ENCODE assay signal across 17 mouse cellular contexts in the genomic region with DNA sequence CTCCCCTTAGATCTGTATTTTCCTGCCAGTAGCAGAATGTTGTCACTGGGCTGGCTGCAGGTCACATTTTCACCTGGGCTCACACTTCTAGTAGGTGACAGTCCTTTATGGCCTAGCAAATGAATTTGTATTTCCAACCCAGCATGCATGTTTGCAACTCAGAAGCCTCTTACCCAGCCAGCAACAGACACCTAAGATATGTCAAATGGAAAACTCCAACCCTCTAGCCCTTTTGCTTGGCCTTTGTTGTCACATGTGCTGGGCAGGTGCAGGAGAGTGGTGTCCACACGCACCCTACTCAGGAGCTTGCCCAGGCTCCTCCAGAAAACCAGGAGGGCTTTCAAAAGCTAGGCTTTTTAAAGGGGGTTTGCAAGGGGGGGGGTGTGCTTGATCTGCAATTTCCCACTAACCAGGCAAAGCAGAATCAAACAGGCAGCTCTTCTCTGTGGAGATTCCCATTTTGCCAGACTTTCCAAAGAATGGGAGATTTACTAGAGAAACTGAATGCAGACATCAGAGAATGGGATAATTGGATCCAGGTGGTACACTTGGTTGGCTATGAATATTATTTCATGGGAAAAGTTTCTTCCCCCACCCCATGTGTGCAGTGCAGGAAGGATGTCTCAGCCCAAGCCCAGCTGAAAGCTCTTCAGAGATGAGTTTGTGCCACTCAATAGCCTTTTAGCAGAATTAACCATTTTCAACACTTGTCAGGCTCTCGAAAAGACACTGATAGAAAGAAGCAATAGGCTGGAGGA.
DNase-seq lines count a peak whose midpoint lies in the region; ATAC-seq and TF ChIP-seq lines count a peak whose summit lies in the region.
"Had no signal": no experiment of that assay in that cellular context is flagged by ENCODE, and none has a peak within 500 bp of the region (broad histone marks: within the 10 kb centered on the region; RNA-seq: fewer than 3 reads in every experiment).

No protein-coding gene starts in this region.

- peak overlapping the region; percentile 52; the same call in 1 of the 2 replicates for H3K27ac ChIP-seq in hindbrain, embryonic 12.5 days
- H3K27ac ChIP-seq in hindbrain, postnatal 0 days: no peak overlapping the region
- peak overlapping the region; percentile 54; the same call in 1 of the 2 replicates for H3K27ac ChIP-seq in embryonic facial prominence, embryonic 12.5 days
- peak overlapping the region; percentile 66 for H3K27ac ChIP-seq in hindbrain, embryonic 14.5 days
- 0 out of 2 replicates have a peak overlapping the region, but pooled peaks have one; percentile 15 for H3K27ac ChIP-seq in midbrain, embryonic 15.5 days
- H3K27ac ChIP-seq in lung, postnatal 0 days (ENCODE audit: low read length): no peak overlapping the region
- H3K27ac ChIP-seq: kidney, embryonic 15.5 days; liver, embryonic 12.5 days had no signal

- no peak overlapping the region for H3K4me3 ChIP-seq in hindbrain, embryonic 12.5 days
- H3K4me3 ChIP-seq in hindbrain, postnatal 0 days (ENCODE audit: low read length): no peak overlapping the region
- H3K4me3 ChIP-seq in embryonic facial prominence, embryonic 12.5 days: no peak overlapping the region
- H3K4me3 ChIP-seq in hindbrain, embryonic 14.5 days (replicated peaks; ENCODE audit: low read length): no peak overlapping the region
- no peak overlapping the region for H3K4me3 ChIP-seq in midbrain, embryonic 15.5 days
- no peak overlapping the region for H3K4me3 ChIP-seq in lung, postnatal 0 days (ENCODE audit: low read depth, low read length)
- H3K4me3 ChIP-seq: gastrocnemius, adult 2 months; kidney, embryonic 15.5 days; liver, embryonic 12.5 days had no signal

- H3K36me3 ChIP-seq in hindbrain, embryonic 12.5 days: 0 out of 2 replicates have a peak, but pooled peaks cover 13% of the 10 kb centered on the region
- no peaks in the 10 kb centered on the region; the same call in 1 of the 2 replicates for H3K36me3 ChIP-seq in hindbrain, postnatal 0 days (ENCODE audit: insufficient read depth, low read length)
- H3K36me3 ChIP-seq in embryonic facial prominence, embryonic 12.5 days: peaks cover 4% of the 10 kb centered on the region; the same call in 1 of the 2 replicates
- peaks cover 14% of the 10 kb centered on the region for H3K36me3 ChIP-seq in hindbrain, embryonic 14.5 days (replicated peaks; ENCODE audit: control insufficient read depth, insufficient read depth)
- H3K36me3 ChIP-seq in midbrain, embryonic 15.5 days (replicated peaks): no peaks in the 10 kb centered on the region
- H3K36me3 ChIP-seq in lung, postnatal 0 days (ENCODE audit: insufficient read depth, low read length): no peaks in the 10 kb centered on the region
- H3K36me3 ChIP-seq: kidney, embryonic 15.5 days; liver, embryonic 12.5 days had no signal

- no peak for DNase-seq in hindbrain, postnatal 0 days (ENCODE audit: low spot score)
- no peak for DNase-seq in hindbrain, embryonic 14.5 days (ENCODE audit: low spot score)
- no peak for DNase-seq in lung, postnatal 0 days (ENCODE audit: low spot score)
- DNase-seq in MN1 (ENCODE audit: low spot score): no peak
- DNase-seq in urinary bladder, postnatal 25 days (ENCODE audit: low spot score): no peak
- DNase-seq: adrenal gland, postnatal 36 days; cerebellum, adult 11-12 months; gastrocnemius, adult 2 months; right cerebral cortex, adult 18-20 months; spleen, adult 18-20 months; thymus, postnatal 36 days had no signal

- ATAC-seq in hindbrain, embryonic 12.5 days (ENCODE audit: low FRiP score): no peak
- ATAC-seq in hindbrain, postnatal 0 days: no peak
- no peak for ATAC-seq in embryonic facial prominence, embryonic 12.5 days (ENCODE audit: insufficient number of reproducible peaks, insufficient read depth, low FRiP score, low TSS enrichment)
- ATAC-seq in hindbrain, embryonic 14.5 days (ENCODE audit: low FRiP score): no peak
- ATAC-seq in midbrain, embryonic 15.5 days (replicated peaks): no peak
- no peak for ATAC-seq in lung, postnatal 0 days
- ATAC-seq: liver, embryonic 12.5 days had no signal

- TF ChIP-seq CTCF in hindbrain, postnatal 0 days (IDR thresholded peaks at IDR 0.05; ENCODE audit: low read depth): no peak
- TF ChIP-seq CTCF in lung, postnatal 0 days (IDR thresholded peaks at IDR 0.05): no peak

- H3K4me2 ChIP-seq in hindbrain, embryonic 12.5 days (replicated peaks): no peak overlapping the region
- H3K4me2 ChIP-seq in hindbrain, postnatal 0 days (ENCODE audit: low read depth, low read length): no peak overlapping the region
- no peak overlapping the region for H3K4me2 ChIP-seq in embryonic facial prominence, embryonic 12.5 days (replicated peaks)
- H3K4me2 ChIP-seq in hindbrain, embryonic 14.5 days (replicated peaks): no peak overlapping the region
- H3K4me2 ChIP-seq in midbrain, embryonic 15.5 days: no peak overlapping the region
- no peak overlapping the region for H3K4me2 ChIP-seq in lung, postnatal 0 days (replicated peaks; ENCODE audit: low read depth, low read length)
- H3K4me2 ChIP-seq: heart, embryonic 11.5 days; kidney, embryonic 15.5 days; liver, embryonic 12.5 days had no signal

- WGBS in hindbrain, embryonic 12.5 days: 76% methylated on average over 2 of the region's 2 CpGs
- WGBS in hindbrain, postnatal 0 days: 68% methylated on average over 2 of the region's 2 CpGs
- 53% methylated on average over 2 of the region's 2 CpGs for WGBS in embryonic facial prominence, embryonic 12.5 days
- 67% methylated on average over 2 of the region's 2 CpGs for WGBS in hindbrain, embryonic 14.5 days
- 77% methylated on average over 2 of the region's 2 CpGs for WGBS in midbrain, embryonic 15.5 days
- 74% methylated on average over 2 of the region's 2 CpGs for WGBS in lung, postnatal 0 days

- no peak for TF ChIP-seq EP300 in lung, postnatal 0 days (IDR thresholded peaks at IDR 0.05)

- H3K9me3 ChIP-seq in hindbrain, embryonic 12.5 days (replicated peaks): no peaks in the 10 kb centered on the region
- H3K9me3 ChIP-seq in hindbrain, postnatal 0 days (ENCODE audit: low read length): no peaks in the 10 kb centered on the region
- H3K9me3 ChIP-seq in embryonic facial prominence, embryonic 12.5 days: no peaks in the 10 kb centered on the region
- H3K9me3 ChIP-seq in hindbrain, embryonic 14.5 days (ENCODE audit: control insufficient read depth, low read length): no peaks in the 10 kb centered on the region
- H3K9me3 ChIP-seq in midbrain, embryonic 15.5 days: no peaks in the 10 kb centered on the region
- no peaks in the 10 kb centered on the region for H3K9me3 ChIP-seq in lung, postnatal 0 days (ENCODE audit: low read length)
- H3K9me3 ChIP-seq: kidney, embryonic 15.5 days; liver, embryonic 12.5 days had no signal

- no peak overlapping the region for H3K9ac ChIP-seq in hindbrain, embryonic 12.5 days
- H3K9ac ChIP-seq in hindbrain, postnatal 0 days (replicated peaks; ENCODE audit: low read length): no peak overlapping the region
- H3K9ac ChIP-seq in embryonic facial prominence, embryonic 12.5 days: no peak overlapping the region
- no peak overlapping the region for H3K9ac ChIP-seq in hindbrain, embryonic 14.5 days
- no peak overlapping the region for H3K9ac ChIP-seq in midbrain, embryonic 15.5 days
- no peak overlapping the region for H3K9ac ChIP-seq in lung, postnatal 0 days (replicated peaks; ENCODE audit: low read depth)
- H3K9ac ChIP-seq: kidney, embryonic 15.5 days; liver, embryonic 12.5 days had no signal

- H3K27me3 ChIP-seq in hindbrain, embryonic 12.5 days: no peaks in the 10 kb centered on the region
- no peaks in the 10 kb centered on the region for H3K27me3 ChIP-seq in hindbrain, postnatal 0 days (ENCODE audit: insufficient read depth, low read length)
- no peaks in the 10 kb centered on the region for H3K27me3 ChIP-seq in embryonic facial prominence, embryonic 12.5 days
- H3K27me3 ChIP-seq in hindbrain, embryonic 14.5 days (ENCODE audit: control insufficient read depth, insufficient read depth, low read length): no peaks in the 10 kb centered on the region
- H3K27me3 ChIP-seq in midbrain, embryonic 15.5 days (replicated peaks): no peaks in the 10 kb centered on the region
- H3K27me3 ChIP-seq in lung, postnatal 0 days (replicated peaks; ENCODE audit: insufficient read depth, low read length): no peaks in the 10 kb centered on the region
- H3K27me3 ChIP-seq: kidney, embryonic 15.5 days; liver, embryonic 12.5 days had no signal

- peaks cover 39% of the 10 kb centered on the region for H3K4me1 ChIP-seq in hindbrain, embryonic 12.5 days
- peaks cover 8% of the 10 kb centered on the region for H3K4me1 ChIP-seq in hindbrain, postnatal 0 days (ENCODE audit: insufficient read depth, low read length)
- peaks cover 31% of the 10 kb centered on the region for H3K4me1 ChIP-seq in embryonic facial prominence, embryonic 12.5 days
- peaks cover 12% of the 10 kb centered on the region for H3K4me1 ChIP-seq in hindbrain, embryonic 14.5 days (replicated peaks; ENCODE audit: control insufficient read depth, insufficient read depth, low read length)
- H3K4me1 ChIP-seq in midbrain, embryonic 15.5 days: peaks cover 20% of the 10 kb centered on the region
- no peaks in the 10 kb centered on the region; the same call in 1 of the 2 replicates for H3K4me1 ChIP-seq in lung, postnatal 0 days (ENCODE audit: insufficient read depth, low read depth, low read length)

Comparison
In these comparisons a context has a peak if more than half of its experiments do, and no peak if none do; other contexts are left out.
1. H3K27ac ChIP-seq: peak in hindbrain, embryonic 12.5 days (single experiment), embryonic facial prominence, embryonic 12.5 days (single experiment), hindbrain, embryonic 14.5 days (single experiment) and midbrain, embryonic 15.5 days (single experiment); none in hindbrain, postnatal 0 days (single experiment) and lung, postnatal 0 days (single experiment).